Mouse (Mus musculus): ENCODE results near the gene Cldn34b2. TPM values are rescaled to one million over a fixed set of nuclear protein-coding genes. Genes with fewer than 3 reads are reported as not detected.

Cldn34b2 gene
- not detected for total RNA-seq (2023)

DNA sequence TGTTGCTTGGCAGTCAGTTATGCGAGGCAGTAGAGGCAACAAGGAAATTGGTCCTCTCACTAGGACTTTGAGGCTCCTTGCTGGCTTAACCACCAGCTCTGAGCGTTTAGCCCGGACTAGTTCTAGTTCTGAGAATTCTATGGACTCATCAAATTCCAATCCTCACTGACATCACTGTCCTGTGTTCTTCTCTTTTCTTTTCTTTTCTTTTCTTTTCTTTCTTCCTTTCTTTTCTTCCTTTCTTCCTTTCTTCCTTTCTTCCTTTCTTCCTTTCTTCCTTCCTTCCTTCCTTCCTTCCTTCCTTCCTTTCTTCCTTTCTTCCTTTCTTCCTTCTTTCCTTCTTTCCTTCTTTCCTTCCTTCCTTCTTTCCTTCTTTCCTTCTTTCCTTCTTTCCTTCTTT lies at the start of gene Cldn34b2:
Cldn34b2 (minus strand) TSS at position 101 of the 400 bp plus-strand sequence.

DNA sequence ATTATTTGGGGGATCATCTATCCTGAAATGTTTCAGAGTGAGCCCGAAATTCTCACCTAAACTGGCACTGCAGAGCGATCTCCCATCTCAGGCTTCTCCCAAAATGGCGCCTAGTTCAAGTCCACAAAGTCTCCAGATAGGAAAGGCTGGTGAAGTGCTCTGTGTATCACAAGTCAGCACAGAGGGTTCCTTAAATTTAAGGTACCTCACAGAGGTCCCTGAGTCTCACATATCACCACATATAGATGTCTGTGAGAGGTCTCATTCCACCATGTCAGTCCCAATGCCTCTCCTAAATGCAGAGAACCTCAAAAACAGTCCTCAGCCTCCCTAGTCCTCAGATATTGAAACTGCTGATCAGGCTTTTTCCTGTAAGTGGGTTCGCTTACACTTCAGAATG lies 34.6 kb downstream of the Cldn34b2 start, which contains the start of gene Magea2:
Magea2 (minus strand) TSS at position 101 of the 400 bp plus-strand sequence.

GRCm38 (mm10) chrX:155089693-155090092 lies 38.5 kb downstream of the Cldn34b2 start, which contains the start of gene Magea1:
Magea1 (minus strand) TSS chrX:155089793.

Other genes with a start within 250 kb of the Cldn34b2 start
- not detected for gene Cldn34b1, start 238.1 kb downstream of the Cldn34b2 start, total RNA-seq (2023)
- not detected for gene Magea6, start 192.4 kb downstream of the Cldn34b2 start, total RNA-seq (2023)
- not detected for gene Magea3, start 178.9 kb downstream of the Cldn34b2 start, total RNA-seq (2023)
- gene Magea8, start 132.6 kb downstream of the Cldn34b2 start, total RNA-seq (2023): not detected
- not detected for gene Magea5, start 65.3 kb downstream of the Cldn34b2 start, total RNA-seq (2023)
- not detected for gene Magea1, start 38.6 kb downstream of the Cldn34b2 start, total RNA-seq (2023)
- gene Magea2, start 34.7 kb downstream of the Cldn34b2 start, total RNA-seq (2023): not detected
- 100 to 1,000 TPM; 530 to 565 TPM for gene Sat1, start 88.0 kb upstream of the Cldn34b2 start, total RNA-seq (2023)
- 10 to 100 TPM; 52.7 to 55.5 TPM for gene Acot9, start 134.0 kb upstream of the Cldn34b2 start, total RNA-seq (2023)
- 10 to 100 TPM; 22.6 to 33.8 TPM for gene Prdx4, start 212.3 kb upstream of the Cldn34b2 start, total RNA-seq (2023)

All from neutrophil, adult 59 days (primary cell).